Mouse (Mus musculus) G1E (cell line): ENCODE results near the gene Ptpn4.

Source experiments
- CTCF ChIP-seq: IDR thresholded peaks from 2 replicates; pipeline ENCODE4 v1.5.1; 2012; ENCODE audit warnings: low read depth, low read length, inconsistent platforms, mixed read lengths
- GATA1 ChIP-seq: IDR thresholded peaks from 2 replicates; pipeline ENCODE4 v1.6.1; 2012; ENCODE audit warnings: borderline replicate concordance, low read length, inconsistent platforms, mixed read lengths
- POLR2AphosphoS5 ChIP-seq: IDR thresholded peaks from 2 replicates; pipeline ENCODE4 v1.6.1; 2012; ENCODE audit warnings: low read depth, low read length, inconsistent platforms; ENCODE audit not compliant: insufficient replicate concordance

- TF ChIP-seq GATA1 (no peak), CTCF (no peak), POLR2AphosphoS5 (no peak)
These were observed 106.2 kb downstream of the Ptpn4 start for GRCm38 (mm10) chr1:119731166-119731565.
